Mouse (Mus musculus) monocyte, adult 5-6 weeks (primary cell): ENCODE data around the gene Plk4. TPM values are rescaled to one million over a fixed set of nuclear protein-coding genes. Genes with fewer than 3 reads are reported as not detected.

Experiments
- total RNA-seq: library from RNA; stranded (forward); fragments of 200-1000, 200-491, 200-594 nt; gene quantifications from 3 replicates; pipeline ENCODE4 v1.2.3, GENCODE M21; 2017

Gene Plk4
- total RNA-seq, 1 experiment from 2014 or later = 18.3 TPM

Other genes with a start within 250 kb of the Plk4 start
- not detected in 3 replicates for gene Slc25a31, start 91.2 kb upstream of the Plk4 start, total RNA-seq
- gene Hspa4l, start 55.5 kb upstream of the Plk4 start, total RNA-seq = 18.0 to 43.6 TPM (median 18.3 TPM) in 3 replicates
- 2.6 to 10.7 TPM (median 8.4 TPM) in 3 replicates for gene Mfsd8, start 46.9 kb downstream of the Plk4 start, total RNA-seq
- 4.1 to 7.1 TPM (median 6.8 TPM) in 3 replicates for gene Abhd18, start 47.0 kb downstream of the Plk4 start, total RNA-seq
- not detected in 3 replicates for gene 1700034I23Rik, start 102.5 kb downstream of the Plk4 start, total RNA-seq
- gene Larp1b, start 149.8 kb downstream of the Plk4 start, total RNA-seq = 22.7 to 32.9 TPM (median 28.8 TPM) in 3 replicates